Mouse (Mus musculus): ENCODE data around the gene Ints3. TPM values are rescaled to one million over a fixed set of nuclear protein-coding genes. Genes with fewer than 3 reads are reported as not detected.

The Ints3 gene
- polyA plus RNA-seq, 1 experiment = 68.6 TPM

DNA sequence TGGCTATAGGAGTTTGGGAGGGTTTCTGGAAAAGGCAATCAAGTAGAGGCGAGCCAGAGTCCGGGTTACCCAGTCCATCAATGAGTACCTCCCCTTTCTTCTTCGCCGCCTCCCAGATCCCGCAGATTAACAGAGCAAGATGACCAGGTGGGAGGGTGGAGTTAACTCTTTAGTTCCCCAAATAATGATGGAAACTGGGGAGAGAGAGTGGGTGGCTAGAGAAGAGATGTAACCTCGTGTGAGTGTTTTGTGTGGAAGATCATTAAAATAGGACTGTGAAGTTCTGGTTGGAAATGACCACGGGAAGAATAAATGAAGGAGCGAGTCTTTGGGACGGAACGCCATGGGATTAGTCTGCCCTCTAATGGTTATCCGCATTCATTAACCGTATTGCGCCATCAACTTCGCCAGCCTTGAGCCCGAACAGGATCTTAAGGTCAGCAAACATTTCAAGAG lies 32.9 kb upstream of the Ints3 start:
- H3K27ac ChIP-seq (ENCODE audit: insufficient read depth, low read length) = no peak overlapping the region

DNA sequence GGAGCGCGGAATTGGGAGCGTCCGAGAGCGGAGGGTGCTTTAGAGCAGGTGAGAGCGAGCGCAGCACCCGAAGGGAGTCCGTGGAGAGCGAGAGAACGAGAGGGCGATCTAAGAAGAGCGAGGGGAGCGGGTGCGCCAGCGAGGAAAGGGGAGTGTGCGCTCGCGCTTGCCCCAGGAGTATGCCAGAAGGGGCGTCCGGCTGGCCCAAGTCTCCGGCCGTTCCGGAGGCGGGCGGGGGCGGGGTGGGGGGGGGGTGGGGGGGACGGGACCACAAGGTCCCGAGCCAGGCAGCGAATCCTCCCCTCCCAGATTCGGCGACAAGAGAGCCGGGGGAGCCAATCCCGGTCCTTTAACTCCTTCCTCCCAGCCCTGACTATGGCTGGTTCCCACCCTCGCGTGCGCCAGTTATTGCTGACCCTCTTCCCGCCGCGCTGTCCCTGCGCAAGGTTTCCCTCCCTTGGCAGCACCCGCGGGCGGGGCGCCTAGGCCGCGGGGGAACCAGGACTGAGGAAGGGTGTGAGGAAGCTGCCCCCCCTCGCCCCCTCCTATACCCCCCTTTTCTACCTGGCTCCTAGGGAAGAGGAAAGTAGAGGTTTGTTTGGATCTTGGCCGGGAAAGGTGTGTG lies 32.4 kb upstream of the Ints3 start, which contains the start of gene Npr1:
TSS of gene Npr1 (minus strand) at position 181 of the 625 bp plus-strand sequence.
- Histone ChIP-seq H3K36me3 (ENCODE audit: control insufficient read depth, insufficient read depth, low read length, poor library complexity, severe bottlenecking) (no peaks in the 10 kb centered on the region), H3K9me3 (replicated peaks; ENCODE audit: control insufficient read depth, insufficient read depth, low read length, poor library complexity, severe bottlenecking) (no peaks in the 10 kb centered on the region), H3K4me3 (ENCODE audit: low read depth, low read length) (peak within 1 kb of the TSS; percentile 81), H3K27ac (ENCODE audit: insufficient read depth, low read length) (no peak within 1 kb of the TSS), H3K27me3 (ENCODE audit: control insufficient read depth, insufficient read depth, low read length, poor library complexity, severe bottlenecking) (0 out of 2 replicates have a peak, but pooled peaks cover 3% of the 10 kb centered on the region), H3K9ac (ENCODE audit: low read depth, poor library complexity, severe bottlenecking) (peak within 1 kb of the TSS; percentile 23), H3K4me1 (ENCODE audit: control insufficient read depth, insufficient read depth, low read length) (no peaks in the 10 kb centered on the region)
- no peak for TF ChIP-seq CTCF (IDR thresholded peaks at IDR 0.05; ENCODE audit: low read depth, low read length)
- TF ChIP-seq EP300 (IDR thresholded peaks at IDR 0.05; ENCODE audit: insufficient read depth, low read depth, low read length) = no peak
- no peak for TF ChIP-seq POLR2A (IDR thresholded peaks at IDR 0.05; ENCODE audit: insufficient read depth, low read length)

More for the DNA sequence above, 32.9 kb upstream of the Ints3 start:
- Histone ChIP-seq H3K9ac (ENCODE audit: low read depth, poor library complexity, severe bottlenecking) (peak overlapping the region; percentile 23), H3K4me1 (ENCODE audit: control insufficient read depth, insufficient read depth, low read length) (no peaks in the 10 kb centered on the region), H3K4me3 (ENCODE audit: low read depth, low read length) (peak overlapping the region; percentile 81), H3K36me3 (ENCODE audit: control insufficient read depth, insufficient read depth, low read length, poor library complexity, severe bottlenecking) (no peaks in the 10 kb centered on the region), H3K27me3 (ENCODE audit: control insufficient read depth, insufficient read depth, low read length, poor library complexity, severe bottlenecking) (0 out of 2 replicates have a peak, but pooled peaks cover 3% of the 10 kb centered on the region), H3K9me3 (replicated peaks; ENCODE audit: control insufficient read depth, insufficient read depth, low read length, poor library complexity, severe bottlenecking) (no peaks in the 10 kb centered on the region)
- TF ChIP-seq EP300 (IDR thresholded peaks at IDR 0.05; ENCODE audit: insufficient read depth, low read depth, low read length) (no peak), POLR2A (IDR thresholded peaks at IDR 0.05; ENCODE audit: insufficient read depth, low read length) (no peak), CTCF (IDR thresholded peaks at IDR 0.05; ENCODE audit: low read depth, low read length) (peak; percentile 68)

DNA sequence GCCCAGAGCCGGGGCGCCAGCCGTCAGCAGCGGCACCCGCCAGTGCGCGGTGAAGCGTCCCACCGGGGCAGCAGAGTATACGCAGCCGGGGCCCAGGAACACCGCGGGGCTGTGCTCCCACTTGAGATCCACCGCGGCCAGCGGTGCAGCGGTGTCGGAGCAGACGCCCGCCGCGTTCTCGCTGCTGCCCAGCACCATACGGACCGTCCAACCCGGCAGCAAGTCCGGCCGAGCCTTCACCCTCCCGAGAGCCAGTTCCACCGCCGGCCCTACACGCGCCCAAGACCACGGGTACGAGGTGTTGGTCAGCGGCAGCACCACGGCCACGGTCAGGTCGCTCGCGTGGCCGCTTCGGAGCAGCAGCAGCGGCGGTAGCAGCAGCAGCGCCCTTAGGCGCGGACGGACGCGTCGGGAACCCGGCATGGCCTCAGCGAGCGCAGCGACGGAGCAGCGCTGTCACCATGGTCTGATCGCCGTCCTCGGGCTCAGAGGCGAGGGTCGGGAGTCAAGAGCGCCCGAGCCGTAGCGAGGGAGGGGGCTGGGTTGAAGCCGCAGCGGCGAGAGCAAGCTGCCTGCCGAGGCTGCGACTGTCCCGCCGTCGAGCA lies 31.8 kb upstream of the Ints3 start:
- H3K9me3 ChIP-seq (replicated peaks; ENCODE audit: control insufficient read depth, insufficient read depth, low read length, poor library complexity, severe bottlenecking) = no peaks in the 10 kb centered on the region
- H3K4me3 ChIP-seq (ENCODE audit: low read depth, low read length) = peak overlapping the region; percentile 81
- H3K9ac ChIP-seq (ENCODE audit: low read depth, poor library complexity, severe bottlenecking) = peak overlapping the region; percentile 23
- no peaks in the 10 kb centered on the region for H3K36me3 ChIP-seq (ENCODE audit: control insufficient read depth, insufficient read depth, low read length, poor library complexity, severe bottlenecking)
- TF ChIP-seq CTCF (IDR thresholded peaks at IDR 0.05; ENCODE audit: low read depth, low read length) (no peak), POLR2A (IDR thresholded peaks at IDR 0.05; ENCODE audit: insufficient read depth, low read length) (no peak), EP300 (IDR thresholded peaks at IDR 0.05; ENCODE audit: insufficient read depth, low read depth, low read length) (no peak)
- H3K4me1 ChIP-seq (ENCODE audit: control insufficient read depth, insufficient read depth, low read length) = no peaks in the 10 kb centered on the region
- H3K27ac ChIP-seq (ENCODE audit: insufficient read depth, low read length) = no peak overlapping the region
- H3K27me3 ChIP-seq (ENCODE audit: control insufficient read depth, insufficient read depth, low read length, poor library complexity, severe bottlenecking) = 0 out of 2 replicates have a peak, but pooled peaks cover 3% of the 10 kb centered on the region

GRCm38 (mm10) chr3:90464552-90465080 lies 31.2 kb upstream of the Ints3 start:
- H3K4me1 ChIP-seq (ENCODE audit: control insufficient read depth, insufficient read depth, low read length) = no peaks in the 10 kb centered on the region
- H3K27me3 ChIP-seq (ENCODE audit: control insufficient read depth, insufficient read depth, low read length, poor library complexity, severe bottlenecking) = 0 out of 2 replicates have a peak, but pooled peaks cover 3% of the 10 kb centered on the region
- H3K9ac ChIP-seq (ENCODE audit: low read depth, poor library complexity, severe bottlenecking) = peak overlapping the region; percentile 23
- H3K36me3 ChIP-seq (ENCODE audit: control insufficient read depth, insufficient read depth, low read length, poor library complexity, severe bottlenecking) = no peaks in the 10 kb centered on the region
- H3K27ac ChIP-seq (ENCODE audit: insufficient read depth, low read length) = no peak overlapping the region
- peak overlapping the region; percentile 81 for H3K4me3 ChIP-seq (ENCODE audit: low read depth, low read length)
- no peak for TF ChIP-seq CTCF (IDR thresholded peaks at IDR 0.05; ENCODE audit: low read depth, low read length)
- no peak for TF ChIP-seq POLR2A (IDR thresholded peaks at IDR 0.05; ENCODE audit: insufficient read depth, low read length)
- TF ChIP-seq EP300 (IDR thresholded peaks at IDR 0.05; ENCODE audit: insufficient read depth, low read depth, low read length) = no peak
- no peaks in the 10 kb centered on the region for H3K9me3 ChIP-seq (replicated peaks; ENCODE audit: control insufficient read depth, insufficient read depth, low read length, poor library complexity, severe bottlenecking)

- Histone ChIP-seq H3K27me3 (ENCODE audit: control insufficient read depth, insufficient read depth, low read length, poor library complexity, severe bottlenecking) (0 out of 2 replicates have a peak, but pooled peaks cover 3% of the 10 kb centered on the region), H3K9me3 (replicated peaks; ENCODE audit: control insufficient read depth, insufficient read depth, low read length, poor library complexity, severe bottlenecking) (no peaks in the 10 kb centered on the region), H3K9ac (ENCODE audit: low read depth, poor library complexity, severe bottlenecking) (no peak overlapping the region), H3K36me3 (ENCODE audit: control insufficient read depth, insufficient read depth, low read length, poor library complexity, severe bottlenecking) (no peaks in the 10 kb centered on the region), H3K27ac (ENCODE audit: insufficient read depth, low read length) (no peak overlapping the region), H3K4me1 (ENCODE audit: control insufficient read depth, insufficient read depth, low read length) (no peaks in the 10 kb centered on the region), H3K4me3 (ENCODE audit: low read depth, low read length) (no peak overlapping the region)
- TF ChIP-seq POLR2A (IDR thresholded peaks at IDR 0.05; ENCODE audit: insufficient read depth, low read length) = no peak
- TF ChIP-seq CTCF (IDR thresholded peaks at IDR 0.05; ENCODE audit: low read depth, low read length) = no peak
Observed at GRCm38 (mm10) chr3:90462579-90462978, 29.2 kb upstream of the Ints3 start.

- TF ChIP-seq POLR2A (IDR thresholded peaks at IDR 0.05; ENCODE audit: insufficient read depth, low read length) (no peak), CTCF (IDR thresholded peaks at IDR 0.05; ENCODE audit: low read depth, low read length) (no peak), EP300 (IDR thresholded peaks at IDR 0.05; ENCODE audit: insufficient read depth, low read depth, low read length) (no peak)
- H3K4me1 ChIP-seq (ENCODE audit: control insufficient read depth, insufficient read depth, low read length) = no peaks in the 10 kb centered on the region
- no peaks in the 10 kb centered on the region for H3K36me3 ChIP-seq (ENCODE audit: control insufficient read depth, insufficient read depth, low read length, poor library complexity, severe bottlenecking)
- H3K4me3 ChIP-seq (ENCODE audit: low read depth, low read length) = no peak overlapping the region
- H3K27ac ChIP-seq (ENCODE audit: insufficient read depth, low read length) = no peak overlapping the region
- H3K9ac ChIP-seq (ENCODE audit: low read depth, poor library complexity, severe bottlenecking) = no peak overlapping the region
- H3K27me3 ChIP-seq (ENCODE audit: control insufficient read depth, insufficient read depth, low read length, poor library complexity, severe bottlenecking) = 0 out of 2 replicates have a peak, but pooled peaks cover 3% of the 10 kb centered on the region
- no peaks in the 10 kb centered on the region for H3K9me3 ChIP-seq (replicated peaks; ENCODE audit: control insufficient read depth, insufficient read depth, low read length, poor library complexity, severe bottlenecking)
Observed at GRCm38 (mm10) chr3:90461935-90462334, 28.5 kb upstream of the Ints3 start.

All from ES-Bruce4 (cell line).